Mouse (Mus musculus): ENCODE results near the gene Ppp2r1b.

Gene Ppp2r1b

GRCm38 (mm10) chr9:50865803-50866202, 20.7 kb downstream of the Ppp2r1b start:
- DNase-seq (ENCODE audit: low read depth, low spot score): no peak

- no peak for DNase-seq (ENCODE audit: low read depth, low spot score)
These were observed 21.9 kb downstream of the Ppp2r1b start for GRCm38 (mm10) chr9:50867015-50867414.

- DNase-seq (ENCODE audit: low read depth, low spot score): no peak
These were observed 23.1 kb downstream of the Ppp2r1b start for GRCm38 (mm10) chr9:50868182-50868581.

GRCm38 (mm10) chr9:50873210-50873609, 28.1 kb downstream of the Ppp2r1b start:
- no peak for DNase-seq (ENCODE audit: low read depth, low spot score)

GRCm38 (mm10) chr9:50874031-50874430, 28.9 kb downstream of the Ppp2r1b start:
- no peak for DNase-seq (ENCODE audit: low read depth, low spot score)

- no peak for DNase-seq (ENCODE audit: low read depth, low spot score)
These were observed 30.4 kb downstream of the Ppp2r1b start for GRCm38 (mm10) chr9:50875470-50875869.

- DNase-seq (ENCODE audit: low read depth, low spot score): no peak
These were observed 31.2 kb downstream of the Ppp2r1b start for GRCm38 (mm10) chr9:50876287-50876686.

- DNase-seq (ENCODE audit: low read depth, low spot score): no peak
These were observed 32.3 kb downstream of the Ppp2r1b start for GRCm38 (mm10) chr9:50877431-50877830.

- DNase-seq (ENCODE audit: low read depth, low spot score): no peak
These were observed 37.1 kb downstream of the Ppp2r1b start for GRCm38 (mm10) chr9:50882183-50882582.

- DNase-seq (ENCODE audit: low read depth, low spot score): no peak
These were observed 39.0 kb downstream of the Ppp2r1b start for GRCm38 (mm10) chr9:50884093-50884492.

- no peak for DNase-seq (ENCODE audit: low read depth, low spot score)
These were observed 39.9 kb downstream of the Ppp2r1b start for GRCm38 (mm10) chr9:50884741-50885599.

- no peak for DNase-seq (ENCODE audit: low read depth, low spot score)
These were observed 40.5 kb downstream of the Ppp2r1b start for GRCm38 (mm10) chr9:50885600-50885987.

GRCm38 (mm10) chr9:50886870-50887269, 41.8 kb downstream of the Ppp2r1b start:
- no peak for DNase-seq (ENCODE audit: low read depth, low spot score)

- no peak for DNase-seq (ENCODE audit: low read depth, low spot score)
These were observed 42.2 kb downstream of the Ppp2r1b start for GRCm38 (mm10) chr9:50887351-50887750.

- no peak for DNase-seq (ENCODE audit: low read depth, low spot score)
These were observed 44.1 kb downstream of the Ppp2r1b start for GRCm38 (mm10) chr9:50889211-50889610.

GRCm38 (mm10) chr9:50889964-50890363, 44.9 kb downstream of the Ppp2r1b start:
- DNase-seq (ENCODE audit: low read depth, low spot score): no peak

- no peak for DNase-seq (ENCODE audit: low read depth, low spot score)
These were observed 45.5 kb downstream of the Ppp2r1b start for GRCm38 (mm10) chr9:50890494-50891090.

GRCm38 (mm10) chr9:50893665-50894064, 48.6 kb downstream of the Ppp2r1b start:
- DNase-seq (ENCODE audit: low read depth, low spot score): no peak

- DNase-seq (ENCODE audit: low read depth, low spot score): no peak
These were observed 55.2 kb downstream of the Ppp2r1b start for GRCm38 (mm10) chr9:50900026-50900920.

GRCm38 (mm10) chr9:50904196-50904847, 59.2 kb downstream of the Ppp2r1b start:
- DNase-seq (ENCODE audit: low read depth, low spot score): no peak

- DNase-seq (ENCODE audit: low read depth, low spot score): no peak
These were observed 60.2 kb downstream of the Ppp2r1b start for GRCm38 (mm10) chr9:50905321-50905720.

Data from retina, adult 2 months (tissue).